Mouse (Mus musculus): ENCODE data around the gene Hnrnpu. TPM values are rescaled to one million over a fixed set of nuclear protein-coding genes. Genes with fewer than 3 reads are reported as not detected.
"Not testable (repeated sequence)": the region's sequence is repeated elsewhere in the genome, so short reads cannot be mapped to it uniquely, and the experiment has no call there.

The Hnrnpu gene
- polyA plus RNA-seq, 2 experiments from 2014 or later: 91.3 to 137 TPM

- peak; percentile 19 for ATAC-seq
These were observed 27.5 kb downstream of the Hnrnpu start for GRCm38 (mm10) chr1:178310128-178310527.

GRCm38 (mm10) chr1:178309487-178309886 lies 28.1 kb downstream of the Hnrnpu start:
- no peak for ATAC-seq

GRCm38 (mm10) chr1:178303425-178303824 lies 34.2 kb downstream of the Hnrnpu start:
- peak; percentile 54 for ATAC-seq

- ATAC-seq: not testable (repeated sequence)
These were observed 36.3 kb downstream of the Hnrnpu start for GRCm38 (mm10) chr1:178301261-178301660.

GRCm38 (mm10) chr1:178294051-178294450 lies 43.5 kb downstream of the Hnrnpu start:
- no peak for ATAC-seq

- no peak for ATAC-seq
These were observed 45.9 kb downstream of the Hnrnpu start for GRCm38 (mm10) chr1:178291716-178292115.

- no peak for ATAC-seq
These were observed 49.9 kb downstream of the Hnrnpu start for GRCm38 (mm10) chr1:178287601-178288176.

- ATAC-seq: no peak
These were observed 53.5 kb downstream of the Hnrnpu start for GRCm38 (mm10) chr1:178283946-178284720.

GRCm38 (mm10) chr1:178283314-178283713 lies 54.3 kb downstream of the Hnrnpu start:
- ATAC-seq: not testable (repeated sequence)

GRCm38 (mm10) chr1:178276054-178276911 lies 61.3 kb downstream of the Hnrnpu start:
- no peak for ATAC-seq

GRCm38 (mm10) chr1:178275738-178276053 lies 61.9 kb downstream of the Hnrnpu start:
- ATAC-seq: no peak

GRCm38 (mm10) chr1:178275174-178275730 lies 62.3 kb downstream of the Hnrnpu start:
- no peak for ATAC-seq

Other genes with a start within 250 kb of the Hnrnpu start
- gene Desi2, start 150.4 kb downstream of the Hnrnpu start, polyA plus RNA-seq (2017; shearing (Covaris generic)): 1 to 10 TPM; 7.3 to 8.4 TPM
- 100 to 1,000 TPM; 176 to 202 TPM for gene Cox20, start 18.7 kb downstream of the Hnrnpu start, polyA plus RNA-seq (2017; shearing (Covaris generic))
- 1 to 10 TPM; 3.6 to 5.4 TPM for gene Efcab2, start 68.3 kb upstream of the Hnrnpu start, polyA plus RNA-seq (2017; shearing (Covaris generic))
- gene Kif26b, start 191.3 kb upstream of the Hnrnpu start, polyA plus RNA-seq (2017; shearing (Covaris generic)): not detected

Measured in activated CD4-positive, CD25-positive, alpha-beta regulatory T cell, adult 4 months (primary cell).